Mouse (Mus musculus): ENCODE results near the gene Ipmk.

The Ipmk gene

GRCm38 (mm10) chr10:71340195-71340594 is 7.4 kb upstream of the Ipmk start:
- DNase-seq (ENCODE audit: extremely low read depth, low read depth): no peak

GRCm38 (mm10) chr10:71341290-71341689 is 6.3 kb upstream of the Ipmk start:
- no peak for DNase-seq (ENCODE audit: extremely low read depth, low read depth)

DNA sequence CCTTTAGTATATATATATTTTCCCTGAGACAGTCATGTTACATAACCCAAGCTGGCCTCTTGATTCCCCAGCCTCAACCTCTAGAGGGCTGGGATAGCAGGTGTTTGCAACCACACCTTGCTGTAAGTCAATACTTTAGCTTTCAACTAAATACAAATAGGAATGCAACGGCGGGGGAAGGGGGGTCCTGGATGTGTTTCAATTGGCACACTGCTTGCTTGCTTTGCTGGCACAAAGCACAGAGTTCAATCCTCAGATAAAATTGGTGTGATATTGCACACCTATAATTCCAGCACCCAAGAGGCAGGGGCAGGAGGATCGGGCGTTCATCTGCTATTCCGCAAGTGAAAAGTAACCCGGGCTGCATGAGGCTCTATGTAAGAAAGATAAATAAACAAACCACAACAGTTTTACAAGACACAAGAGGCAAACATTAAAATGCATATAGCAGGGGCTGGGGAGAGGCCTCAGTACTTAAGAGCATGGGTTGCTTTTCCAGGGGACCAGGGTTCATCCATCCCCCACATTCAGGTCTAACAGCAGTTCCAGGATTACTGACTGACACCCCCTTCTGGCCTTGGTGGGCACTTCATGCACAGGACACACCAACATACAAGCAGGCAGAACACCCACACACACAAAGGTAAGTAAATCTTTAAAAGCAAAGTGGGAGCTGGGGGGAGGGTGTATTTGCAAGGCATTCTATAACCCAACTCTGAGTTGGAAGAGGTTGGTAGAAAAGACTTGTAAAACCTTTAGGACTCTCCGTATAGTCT is 5.3 kb upstream of the Ipmk start:
- peak; percentile 42 for DNase-seq (ENCODE audit: extremely low read depth, low read depth)

DNA sequence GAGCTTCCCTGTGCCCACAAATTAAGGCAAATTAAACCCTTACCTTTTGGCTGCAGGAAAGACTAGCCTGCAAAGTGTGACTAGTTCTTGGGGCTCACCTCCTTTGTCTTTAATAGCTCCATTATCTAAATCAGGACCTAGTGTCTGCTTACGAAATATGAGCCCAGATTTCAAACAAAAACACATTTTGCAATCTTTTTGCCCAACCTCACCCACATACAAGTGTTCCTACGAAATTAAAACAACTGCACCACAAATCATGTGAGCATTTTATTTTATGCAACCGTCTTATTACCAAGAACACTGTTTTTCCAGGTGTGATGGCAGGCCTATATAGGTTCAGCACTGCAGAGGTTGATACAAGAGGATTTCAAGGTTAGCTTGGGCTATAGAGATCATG is 4.4 kb upstream of the Ipmk start:
- no peak for DNase-seq (ENCODE audit: extremely low read depth, low read depth)

DNA sequence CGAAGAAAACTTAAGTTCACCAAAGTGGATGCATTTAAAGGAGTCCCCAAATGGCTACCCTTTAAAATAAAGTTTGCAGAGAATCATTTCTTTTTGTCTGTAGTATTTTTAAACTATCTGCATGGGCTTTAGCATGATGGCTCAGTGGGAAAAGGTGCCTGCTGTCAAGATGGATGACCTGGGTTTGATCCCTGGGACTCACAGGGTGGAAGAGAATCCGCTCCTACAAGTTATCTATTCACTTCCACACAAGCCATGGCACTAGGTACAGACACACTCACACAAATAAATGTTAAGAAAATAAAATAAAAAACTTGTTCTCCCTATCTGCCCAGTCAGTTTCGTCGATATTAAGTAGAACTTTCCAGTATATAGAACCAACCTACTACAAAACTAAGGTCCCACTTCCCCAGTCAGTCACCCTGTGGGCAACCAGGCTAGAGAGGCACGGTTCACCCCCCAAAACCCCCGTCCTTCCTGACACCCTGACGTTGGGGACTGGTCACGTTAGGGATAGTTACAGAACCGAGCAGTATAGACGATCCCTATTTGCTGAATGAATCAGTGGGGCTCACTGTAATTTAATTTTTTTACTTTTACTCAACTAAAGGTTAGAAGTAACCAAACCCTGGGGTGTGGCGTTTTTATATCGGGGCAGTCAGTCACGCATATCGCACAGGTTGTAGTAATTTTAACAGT is 3.8 kb upstream of the Ipmk start:
- DNase-seq (ENCODE audit: extremely low read depth, low read depth): no peak

- DNase-seq (ENCODE audit: extremely low read depth, low read depth): peak; percentile 71
These were observed 2.9 kb upstream of the Ipmk start, which contains the start of gene Cisd1 for GRCm38 (mm10) chr10:71344579-71345143. Gene Cisd1, minus strand, starts transcription at chr10:71344954.

DNA sequence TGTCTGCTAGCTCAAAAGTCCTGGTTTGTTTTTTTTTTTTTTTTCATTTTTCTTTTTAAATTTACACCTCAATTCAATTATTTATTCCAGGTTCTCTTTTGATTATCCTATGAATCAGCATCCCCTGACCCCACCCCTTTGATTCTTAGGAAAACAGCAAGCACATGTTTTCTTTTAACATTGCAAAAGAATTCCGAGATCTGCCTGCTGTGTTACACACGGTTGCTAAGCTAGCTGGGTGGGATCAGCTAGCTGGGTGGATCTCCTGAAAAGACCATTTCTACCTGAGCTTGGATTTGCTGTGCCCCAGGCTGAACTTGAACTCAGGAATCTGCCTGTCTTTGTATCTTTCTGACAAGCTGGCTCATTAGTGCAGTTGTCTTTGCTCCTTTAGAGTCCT is 1.5 kb upstream of the Ipmk start:
- no peak for DNase-seq (ENCODE audit: extremely low read depth, low read depth)

- DNase-seq (ENCODE audit: extremely low read depth, low read depth): peak; percentile 59
These were observed 648 bp upstream of the Ipmk start for GRCm38 (mm10) chr10:71346722-71347508.

DNA sequence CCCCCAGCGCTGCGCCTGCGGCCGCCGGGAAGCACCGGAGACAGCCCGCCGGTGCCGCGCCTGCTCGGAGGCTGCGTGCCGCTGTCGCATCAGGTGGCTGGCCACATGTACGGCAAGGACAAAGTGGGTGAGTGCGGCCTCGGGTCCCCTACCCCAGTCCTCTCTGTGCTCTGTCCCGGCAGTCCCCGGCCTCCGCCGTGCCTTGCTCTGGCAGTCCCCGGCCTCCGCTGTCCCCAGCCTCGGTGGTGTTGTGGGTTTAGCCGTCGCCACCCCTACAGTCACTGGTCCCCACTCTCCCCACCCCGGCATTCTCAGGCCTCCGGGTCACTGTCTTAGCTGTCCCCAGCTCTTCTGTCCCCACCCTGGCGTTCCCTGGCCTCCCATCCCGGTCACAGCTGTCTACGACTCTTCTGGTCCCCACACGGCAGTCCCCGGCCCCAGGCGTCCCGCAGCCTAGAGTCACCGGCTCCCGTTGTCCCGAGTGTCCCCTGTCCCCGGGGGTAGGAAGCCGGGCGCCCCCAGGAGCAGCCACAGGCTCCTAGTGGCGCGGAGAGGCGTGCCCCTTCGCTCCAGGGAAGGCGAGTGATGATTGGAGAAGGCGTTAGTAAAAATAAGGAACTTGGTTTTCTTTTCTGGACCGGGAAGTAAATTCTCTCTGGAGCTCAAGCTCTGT is 537 bp downstream of the Ipmk start:
- peak; percentile 72 for DNase-seq (ENCODE audit: extremely low read depth, low read depth)

DNA sequence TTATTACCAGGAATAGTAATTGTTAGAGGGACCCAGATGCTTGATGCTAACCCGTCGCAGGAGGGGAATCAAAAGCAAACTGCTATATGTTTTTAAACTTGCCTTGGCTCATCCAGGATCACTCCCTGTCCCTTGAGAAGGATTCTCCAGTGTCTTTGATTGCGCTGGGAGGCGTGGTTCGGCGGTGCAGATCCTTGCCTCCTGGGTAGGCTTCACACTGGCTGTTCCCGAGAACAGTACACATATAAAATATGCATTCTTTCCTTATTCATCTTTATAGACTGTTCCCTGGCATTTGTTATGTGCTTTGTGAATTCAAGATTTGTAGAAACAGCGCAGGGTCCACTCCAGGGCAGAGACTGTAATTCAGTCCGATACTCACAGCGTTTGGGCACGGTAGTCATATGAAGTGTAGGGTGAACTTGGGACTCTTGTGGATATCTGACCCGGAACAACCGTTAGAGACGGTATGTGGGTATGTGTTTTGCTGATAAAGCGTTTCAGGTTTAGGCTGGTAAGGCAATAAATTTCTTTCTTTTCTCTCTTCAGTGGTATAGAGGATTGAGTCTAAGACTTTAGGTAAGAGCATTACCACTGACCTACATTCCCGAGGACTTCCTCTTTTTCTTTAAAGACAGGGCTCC is 1.2 kb downstream of the Ipmk start:
- peak; percentile 59 for DNase-seq (ENCODE audit: extremely low read depth, low read depth)

GRCm38 (mm10) chr10:71349290-71349689 is 1.7 kb downstream of the Ipmk start:
- DNase-seq (ENCODE audit: extremely low read depth, low read depth): no peak

GRCm38 (mm10) chr10:71351301-71351700 is 3.7 kb downstream of the Ipmk start:
- DNase-seq (ENCODE audit: extremely low read depth, low read depth): no peak

- no peak for DNase-seq (ENCODE audit: extremely low read depth, low read depth)
These were observed 6.3 kb downstream of the Ipmk start for GRCm38 (mm10) chr10:71353850-71354249.

- DNase-seq (ENCODE audit: extremely low read depth, low read depth): no peak
These were observed 7.4 kb downstream of the Ipmk start for GRCm38 (mm10) chr10:71354947-71355346.

DNA sequence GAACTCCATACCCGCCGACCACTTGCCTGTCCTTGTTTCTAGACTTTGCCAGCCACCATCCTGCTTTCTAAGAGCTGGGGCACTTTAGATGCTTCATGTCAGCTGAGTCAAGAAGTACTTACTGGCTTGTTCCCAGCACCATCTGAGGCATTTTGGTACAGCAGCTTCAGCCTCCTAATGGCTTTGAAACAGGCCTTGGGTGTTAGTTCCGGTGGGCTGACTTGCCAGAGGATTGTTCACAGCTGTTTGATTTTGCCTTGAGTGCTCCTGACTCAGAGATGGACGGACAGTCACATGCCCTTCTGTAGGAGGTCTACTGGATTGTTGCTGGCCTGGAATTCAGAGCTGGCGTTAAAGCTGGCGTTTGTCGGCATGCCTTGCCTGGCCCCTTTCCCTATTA is 13.5 kb downstream of the Ipmk start:
- no peak for DNase-seq (ENCODE audit: extremely low read depth, low read depth)

DNA sequence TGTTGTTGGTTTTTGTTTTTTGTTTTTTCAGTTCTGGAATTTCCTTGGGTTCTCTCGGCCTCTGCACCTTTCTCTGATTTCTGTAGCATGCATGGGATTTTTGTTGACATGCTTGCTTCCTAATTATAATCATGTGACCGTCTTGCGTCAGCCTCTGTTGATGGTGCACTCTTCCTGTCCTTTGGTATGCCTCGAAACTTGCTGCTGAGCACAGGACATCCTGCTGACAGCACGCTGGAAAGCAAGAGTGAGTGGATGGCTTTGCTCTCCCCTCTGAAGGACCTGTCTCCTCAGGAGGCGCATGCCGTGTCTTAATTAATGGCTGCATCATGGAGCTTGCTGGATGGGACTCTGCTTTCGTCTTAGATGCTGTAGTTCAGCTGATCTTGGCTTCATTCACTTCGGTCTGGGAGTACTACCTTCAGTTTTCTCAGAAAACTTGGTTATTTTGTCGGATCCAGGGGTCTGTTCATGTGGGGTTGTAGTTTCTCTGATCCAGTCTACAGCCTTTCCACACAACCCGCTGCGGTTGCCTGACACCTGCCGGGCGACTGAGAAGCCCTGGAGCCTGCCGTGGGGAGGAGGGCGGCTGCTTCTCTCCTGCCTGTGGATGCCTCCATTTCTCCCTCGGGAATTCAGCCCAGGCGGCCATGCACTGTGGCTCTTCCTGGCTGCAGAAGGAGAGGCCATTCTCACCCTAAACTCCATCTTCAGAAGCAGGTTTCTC is 14.4 kb downstream of the Ipmk start:
- DNase-seq (ENCODE audit: extremely low read depth, low read depth): no peak

- no peak for DNase-seq (ENCODE audit: extremely low read depth, low read depth)
These were observed 15.9 kb downstream of the Ipmk start for GRCm38 (mm10) chr10:71363440-71363839.

DNA sequence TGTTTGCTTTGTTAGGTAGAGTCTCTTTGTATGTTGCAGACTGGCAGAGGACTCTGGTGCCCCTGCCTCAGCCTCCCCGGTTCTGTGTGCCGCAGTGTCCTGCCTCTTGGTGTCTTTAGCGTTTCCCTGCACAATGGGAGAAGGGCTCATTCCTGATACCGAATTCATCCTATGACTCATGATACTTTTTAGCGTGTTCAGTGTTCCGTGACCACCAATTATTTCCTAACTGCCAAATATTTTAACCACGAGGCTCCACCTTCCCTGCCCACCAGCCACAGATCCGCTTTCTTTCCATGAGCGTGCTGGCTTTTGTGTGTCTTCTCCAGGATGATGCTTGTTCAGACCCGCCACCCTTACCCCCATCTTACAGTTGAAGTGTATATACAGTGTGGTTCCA is 16.3 kb downstream of the Ipmk start:
- DNase-seq (ENCODE audit: extremely low read depth, low read depth): no peak

DNA sequence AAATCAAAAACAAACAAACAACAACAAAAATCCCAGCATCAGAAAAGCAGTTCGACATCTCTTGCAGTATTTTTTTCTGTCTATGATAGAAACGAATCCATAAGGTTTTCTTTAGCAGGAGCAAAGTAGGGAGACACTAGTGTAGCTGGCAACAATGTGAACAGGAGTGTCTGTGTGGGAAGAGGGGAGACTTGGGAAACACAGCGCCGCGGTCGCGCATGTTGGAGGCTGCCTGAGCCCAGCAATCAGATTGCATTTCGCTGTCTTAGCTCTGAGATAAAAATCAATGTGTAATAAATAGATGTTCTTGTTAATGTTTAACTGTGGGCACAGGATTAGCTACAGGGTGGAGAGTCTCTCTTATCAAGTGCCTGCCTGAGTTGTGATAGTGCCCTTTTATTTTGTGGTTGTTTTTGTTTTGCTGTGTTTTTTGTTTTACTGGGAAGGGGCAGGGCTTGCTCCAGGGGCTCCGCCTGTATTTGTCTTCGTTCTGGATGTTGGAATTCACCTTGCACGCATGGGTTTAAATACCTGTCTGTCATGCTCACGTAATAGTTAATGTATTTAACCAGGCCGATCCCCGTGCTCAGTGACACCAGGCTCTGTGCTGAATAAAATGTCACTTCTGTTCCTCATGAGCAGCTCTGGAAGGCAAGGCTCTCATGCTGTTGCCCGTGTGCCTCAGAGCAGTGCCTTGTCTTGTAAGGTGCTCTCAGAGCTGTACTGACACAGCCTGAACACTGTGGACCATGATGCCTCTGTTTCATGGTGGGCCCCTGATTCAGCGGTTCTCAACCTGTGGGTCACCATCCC is 20.8 kb downstream of the Ipmk start:
- DNase-seq (ENCODE audit: extremely low read depth, low read depth): no peak

All from MEL-GATA-1-ER (cell line).